Mouse (Mus musculus) ES-E14 (cell line): Measurements from ENCODE around the gene Mvp.

ENCODE experiments used
- MAFK ChIP-seq: IDR thresholded peaks from 2 replicates; pipeline ENCODE4 v1.6.1; 2014; ENCODE audit warnings: mild to moderate bottlenecking, low read depth, low read length, inconsistent platforms; ENCODE audit not compliant: insufficient read depth
- ZC3H11A ChIP-seq: IDR thresholded peaks from 2 replicates; pipeline ENCODE4 v1.6.1; 2012; ENCODE audit warnings: low read depth, mild to moderate bottlenecking, inconsistent platforms, low read length, borderline replicate concordance

DNA sequence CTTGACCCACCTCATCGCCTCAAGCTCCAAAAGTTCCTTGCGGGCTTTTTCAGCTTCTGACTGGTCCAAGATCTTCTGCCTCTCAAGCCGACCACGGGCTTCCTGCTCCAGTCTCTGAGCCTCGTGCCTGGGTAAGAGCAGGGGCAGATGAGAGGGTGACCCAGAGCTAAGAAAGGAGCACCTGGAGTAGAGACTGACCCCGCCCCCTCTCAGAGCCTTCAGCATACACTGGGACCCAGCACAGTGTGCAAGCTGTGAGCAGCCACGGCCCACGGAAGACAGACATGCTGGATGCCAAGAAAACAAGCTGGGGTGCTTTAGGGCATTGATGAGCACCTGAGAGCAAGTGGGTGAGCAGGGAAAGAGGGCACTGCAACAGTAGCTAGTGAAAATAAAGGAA, 25.6 kb downstream of the Mvp start:
- TF ChIP-seq MAFK (no peak), ZC3H11A (no peak)
